Mouse (Mus musculus) embryo, embryonic 11.5 days (tissue): ENCODE measurements around the gene Slc25a41.
A peak's percentile ranks its signal among the peaks of the same experiment; 100 is the strongest.
"Not testable (repeated sequence)": the region's sequence is repeated elsewhere in the genome, so short reads cannot be mapped to it uniquely, and the experiment has no call there.

ENCODE experiments used
- DNase-seq: peaks from one replicate; pipeline ENCODE4 v3.0.0-alpha.2; 2012; ENCODE audit warnings: low read depth, low spot score

Slc25a41 gene

GRCm38 (mm10) chr17:57041554-57041953 is at the start of gene Slc25a41:
TSS of gene Slc25a41 (minus strand) at chr17:57041654.
- no peak for DNase-seq

GRCm38 (mm10) chr17:57087049-57087832 is 45.8 kb upstream of the Slc25a41 start, which contains the start of gene Tubb4a:
TSS of gene Tubb4a (minus strand) at chr17:57087782.
- no peak for DNase-seq

GRCm38 (mm10) chr17:57085970-57086757 is 44.7 kb upstream of the Slc25a41 start:
- no peak for DNase-seq

GRCm38 (mm10) chr17:57082481-57082880 is 41.0 kb upstream of the Slc25a41 start:
- no peak for DNase-seq

GRCm38 (mm10) chr17:57081234-57081842 is 39.9 kb upstream of the Slc25a41 start:
- no peak for DNase-seq

GRCm38 (mm10) chr17:57079919-57080318 is 38.5 kb upstream of the Slc25a41 start:
- no peak for DNase-seq

- no peak for DNase-seq
Measured at GRCm38 (mm10) chr17:57078336-57078735, 36.9 kb upstream of the Slc25a41 start, which contains the start of gene Dennd1c. TSS of gene Dennd1c (minus strand) at chr17:57078514.

GRCm38 (mm10) chr17:57076916-57077315 is 35.5 kb upstream of the Slc25a41 start:
- DNase-seq, result no peak

GRCm38 (mm10) chr17:57070699-57071098 is 29.2 kb upstream of the Slc25a41 start:
- DNase-seq, result no peak

- DNase-seq, result no peak
Measured at GRCm38 (mm10) chr17:57070272-57070671, 28.8 kb upstream of the Slc25a41 start.

- DNase-seq, result no peak
Measured at GRCm38 (mm10) chr17:57066908-57067307, 25.5 kb upstream of the Slc25a41 start.

- DNase-seq, result no peak
Measured at GRCm38 (mm10) chr17:57063031-57063430, 21.6 kb upstream of the Slc25a41 start.

GRCm38 (mm10) chr17:57062548-57062947 is 21.1 kb upstream of the Slc25a41 start:
- DNase-seq, result no peak

- no peak for DNase-seq
Measured at GRCm38 (mm10) chr17:57062011-57062521, 20.6 kb upstream of the Slc25a41 start.

GRCm38 (mm10) chr17:57061069-57061468 is 19.6 kb upstream of the Slc25a41 start:
- DNase-seq, result no peak

GRCm38 (mm10) chr17:57060231-57060801 is 18.9 kb upstream of the Slc25a41 start:
- peak; percentile 88 for DNase-seq

GRCm38 (mm10) chr17:57059486-57059977 is 18.1 kb upstream of the Slc25a41 start, which contains the start of gene Slc25a23:
TSS of gene Slc25a23 (minus strand) at chr17:57059863.
- peak; percentile 56 for DNase-seq

GRCm38 (mm10) chr17:57058891-57059485 is 17.5 kb upstream of the Slc25a41 start, which contains the start of gene Crb3:
TSS of gene Crb3 (plus strand) at chr17:57059105.
- DNase-seq, result no peak

GRCm38 (mm10) chr17:57056246-57056645 is 14.8 kb upstream of the Slc25a41 start:
- no peak for DNase-seq

- DNase-seq, result not testable (repeated sequence)
Measured at GRCm38 (mm10) chr17:57051679-57052078, 10.2 kb upstream of the Slc25a41 start.

- DNase-seq, result no peak
Measured at GRCm38 (mm10) chr17:57048816-57049215, 7.4 kb upstream of the Slc25a41 start.
